Mouse (Mus musculus) cortical plate, adult 2 months (tissue): ENCODE measurements at regions not wholly inside any gene's neighbourhood (a gene's known extent, or its start where the extent isn't known, plus 50 kb on each side); places are given as distances from the start of the nearest gene placed in this dataset.

Experiments used
- H3K27ac ChIP-seq: fragments of 200-500 bp; 2 replicates; pipeline ENCODE4 v1.5.1; 2012; ENCODE audit warnings: low read length, control low read depth, inconsistent platforms; ENCODE audit not compliant: insufficient read depth
- H3K4me1 ChIP-seq: fragments of 200-500 bp; 2 replicates; pipeline ENCODE4 v1.6.1; 2011; ENCODE audit warnings: low read length; ENCODE audit not compliant: control insufficient read depth, insufficient read depth
- H3K4me3 ChIP-seq: fragments of 200-500 bp; 2 replicates; pipeline ENCODE4 v1.5.1; 2011; ENCODE audit warnings: mild to moderate bottlenecking, low read length, control low read depth; ENCODE audit not compliant: insufficient read depth
- CTCF ChIP-seq: fragments of 200-500 bp; IDR thresholded peaks from 2 replicates; pipeline ENCODE4 v1.5.1; 2011; ENCODE audit warnings: mild to moderate bottlenecking, control low read depth, low read length; ENCODE audit not compliant: insufficient read depth; ENCODE audit errors: extremely low read depth
- POLR2A ChIP-seq: fragments of 200-500 bp; IDR thresholded peaks from 2 replicates; pipeline ENCODE4 v1.6.1; 2011; ENCODE audit warnings: mild to moderate bottlenecking, low read length, control low read depth; ENCODE audit not compliant: insufficient read depth; ENCODE audit errors: extremely low read depth

GRCm38 (mm10) chr11:21030362-21030761, 60.7 kb upstream of the Peli1 start:
- H3K4me1 ChIP-seq, result peaks cover 6% of the 10 kb centered on the region
- TF ChIP-seq POLR2A (no peak), CTCF (no peak)
- no peak overlapping the region for H3K4me3 ChIP-seq
- no peak overlapping the region for H3K27ac ChIP-seq

- TF ChIP-seq CTCF (no peak), POLR2A (no peak)
- peaks cover 6% of the 10 kb centered on the region for H3K4me1 ChIP-seq
- no peak overlapping the region for H3K4me3 ChIP-seq
- no peak overlapping the region for H3K27ac ChIP-seq
Measured at GRCm38 (mm10) chr11:21031816-21032215, 59.3 kb upstream of the Peli1 start.

GRCm38 (mm10) chr11:21033234-21033822, 57.8 kb upstream of the Peli1 start:
- Histone ChIP-seq H3K4me1 (peaks cover 3% of the 10 kb centered on the region), H3K27ac (no peak overlapping the region), H3K4me3 (no peak overlapping the region)
- TF ChIP-seq POLR2A (no peak), CTCF (no peak)

- TF ChIP-seq POLR2A (no peak), CTCF (no peak)
- H3K27ac ChIP-seq, result no peak overlapping the region
- no peak overlapping the region for H3K4me3 ChIP-seq
- H3K4me1 ChIP-seq, result peaks cover 3% of the 10 kb centered on the region
Measured at GRCm38 (mm10) chr11:21033823-21034401, 57.2 kb upstream of the Peli1 start.

- Histone ChIP-seq H3K27ac (no peak overlapping the region), H3K4me1 (peaks cover 3% of the 10 kb centered on the region), H3K4me3 (no peak overlapping the region)
- TF ChIP-seq POLR2A (no peak), CTCF (no peak)
Measured at GRCm38 (mm10) chr11:21036161-21036916, 54.8 kb upstream of the Peli1 start.

GRCm38 (mm10) chr11:21037267-21037906, 53.7 kb upstream of the Peli1 start:
- TF ChIP-seq CTCF, result no peak
- no peak for TF ChIP-seq POLR2A
- Histone ChIP-seq H3K27ac (no peak overlapping the region), H3K4me3 (no peak overlapping the region), H3K4me1 (peaks cover 3% of the 10 kb centered on the region)

GRCm38 (mm10) chr11:21041201-21041600, 49.9 kb upstream of the Peli1 start:
- Histone ChIP-seq H3K4me3 (no peak overlapping the region), H3K4me1 (no peaks in the 10 kb centered on the region), H3K27ac (no peak overlapping the region)
- no peak for TF ChIP-seq CTCF
- no peak for TF ChIP-seq POLR2A
